Mouse (Mus musculus): ENCODE data around the gene Acta2.

DNA sequence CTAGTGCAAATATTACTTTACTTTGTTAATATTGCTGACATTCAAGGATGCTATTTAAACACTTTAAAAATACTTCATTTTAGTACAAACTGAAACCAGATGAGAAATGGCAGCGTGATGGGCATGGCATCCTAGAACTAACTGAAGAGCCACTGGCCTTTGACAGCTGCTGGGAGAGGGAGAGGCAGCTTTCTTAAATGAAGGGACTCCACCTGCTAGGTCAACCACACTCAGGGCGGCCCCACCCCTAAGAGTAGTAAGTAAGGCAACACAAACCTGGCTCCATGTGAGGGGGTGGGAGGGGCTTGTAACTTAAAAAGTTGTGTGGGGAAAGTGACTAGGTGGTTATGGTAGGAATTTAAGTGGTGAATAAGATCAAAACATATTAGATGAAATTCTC lies 52.7 kb downstream of the Acta2 start:
- TF ChIP-seq CHD2 (IDR thresholded peaks at IDR 0.05; ENCODE audit: low read length), result no peak
- TF ChIP-seq SMC3 (IDR thresholded peaks at IDR 0.05; ENCODE audit: low read depth, low read length), result no peak
- TF ChIP-seq MAZ (IDR thresholded peaks at IDR 0.05; ENCODE audit: low read depth, low read length), result no peak
- TF ChIP-seq CTCF (conservative IDR thresholded peaks at IDR 0.05 in 1 of 2, IDR thresholded peaks at IDR 0.05 in 1 of 2; ENCODE audit: low read depth in 2 of 2, low read length in 2 of 2), result no peak
- TF ChIP-seq EP300 (IDR thresholded peaks at IDR 0.05; ENCODE audit: low read length), result no peak
- TF ChIP-seq TCF12 (IDR thresholded peaks at IDR 0.05; ENCODE audit: low read depth, low read length), result no peak

Data from CH12.LX (cell line).